Mouse (Mus musculus) stomach, embryonic 15.5 days (tissue): ENCODE data around the gene Cxcr3. TPM values are rescaled to one million over a fixed set of nuclear protein-coding genes. Genes with fewer than 3 reads are reported as not detected.

Experiments
- ATAC-seq: fragments of 200-750 bp; cut with Nextera tagmentation; 2 replicates; pipeline ENCODE4 v1.8.0; 2017; ENCODE audit warnings: low read depth, moderate number of reproducible peaks, moderate TSS enrichment; ENCODE audit not compliant: insufficient read depth, low FRiP score
- H3K27ac ChIP-seq: fragments of 300-500 bp; sonication (generic); 2 replicates; pipeline ENCODE4 v1.5.1; 2015; ENCODE audit warnings: mild to moderate bottlenecking, inconsistent platforms
- H3K27me3 ChIP-seq: fragments of 300-500 bp; sonication (generic); replicated peaks from 2 replicates; pipeline ENCODE4 v1.6.1; 2015; ENCODE audit warnings: inconsistent platforms
- H3K36me3 ChIP-seq: fragments of 300-500 bp; sonication (generic); 2 replicates; pipeline ENCODE4 v1.6.1; 2015; ENCODE audit warnings: inconsistent platforms
- H3K4me1 ChIP-seq: fragments of 300-500 bp; sonication (generic); 2 replicates; pipeline ENCODE4 v1.6.1; 2015; ENCODE audit warnings: inconsistent platforms
- H3K4me2 ChIP-seq: fragments of 300-500 bp; sonication (generic); 2 replicates; pipeline ENCODE4 v1.6.1; 2015; ENCODE audit warnings: mild to moderate bottlenecking, inconsistent platforms
- H3K4me3 ChIP-seq: fragments of 300-500 bp; sonication (generic); replicated peaks from 2 replicates; pipeline ENCODE4 v1.5.1; 2015; ENCODE audit warnings: inconsistent platforms
- H3K9ac ChIP-seq: fragments of 300-500 bp; sonication (generic); 2 replicates; pipeline ENCODE4 v1.6.1; 2015; ENCODE audit warnings: inconsistent platforms
- H3K9me3 ChIP-seq: fragments of 300-500 bp; sonication (generic); 2 replicates; pipeline ENCODE4 v1.6.1; 2016; ENCODE audit warnings: inconsistent platforms
- WGBS: fragments of 180-500 bp; shearing (Covaris S2); methylation state at CpG from one replicate; pipeline ENCODE4 v1.1.7; 2015; 5-methylcytosine and 5-hydroxymethylcytosine counted together
- polyA plus RNA-seq: library from polyadenylated mRNA; unstranded; fragments of >200 nt; fragmentation: Nextera tagmentation; extraction: Ambion mirVana; gene quantifications from 2 replicates; pipeline ENCODE4 v1.2.1, GENCODE M21; 2015

Cxcr3 gene
- polyA plus RNA-seq, 1 experiment from 2014 or later = 0.46 TPM

DNA sequence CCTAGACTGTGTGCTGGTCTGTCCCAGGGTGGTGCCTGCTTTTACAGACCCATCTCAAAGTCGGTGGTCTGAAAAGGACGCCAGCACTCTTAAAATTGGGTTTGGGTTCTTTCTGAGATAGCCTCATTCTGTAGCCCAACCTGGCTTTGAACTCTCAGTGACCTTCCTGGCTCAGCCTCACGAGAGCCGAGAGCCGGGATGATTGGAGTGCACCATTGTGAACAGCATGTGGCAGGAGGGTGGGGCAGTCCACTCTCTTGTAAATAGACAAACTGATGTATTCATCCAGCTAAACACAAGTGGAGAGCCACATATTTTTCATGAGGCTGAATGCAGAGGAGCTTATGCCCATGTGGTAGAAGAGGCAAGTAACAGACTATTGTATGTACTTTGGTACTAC, 912 bp upstream of the Cxcr3 start:
- no peaks in the 10 kb centered on the region for H3K4me1 ChIP-seq
- no peaks in the 10 kb centered on the region for H3K36me3 ChIP-seq
- H3K9me3 ChIP-seq = no peaks in the 10 kb centered on the region
- H3K27ac ChIP-seq = no peak overlapping the region
- WGBS = 66% methylated on average over 5 of the region's 5 CpGs
- H3K27me3 ChIP-seq = 0 out of 2 replicates have a peak, but pooled peaks cover 2% of the 10 kb centered on the region
- H3K4me2 ChIP-seq = no peak overlapping the region
- H3K9ac ChIP-seq = no peak overlapping the region
- H3K4me3 ChIP-seq = no peak overlapping the region
- no peak for ATAC-seq

- whole genome bisulfite sequencing = 76% methylated on average over 3 of the region's 3 CpGs
- Histone ChIP-seq H3K4me1 (no peaks in the 10 kb centered on the region), H3K27ac (no peak overlapping the region), H3K36me3 (no peaks in the 10 kb centered on the region), H3K9ac (no peak overlapping the region), H3K27me3 (no peaks in the 10 kb centered on the region), H3K9me3 (no peaks in the 10 kb centered on the region), H3K4me2 (no peak overlapping the region), H3K4me3 (no peak overlapping the region)
- ATAC-seq = no peak
Observed at GRCm38 (mm10) chrX:101733288-101733687, 781 bp downstream of the Cxcr3 start.

GRCm38 (mm10) chrX:101732644-101733043, 1.4 kb downstream of the Cxcr3 start:
- 73% methylated on average over 12 of the region's 12 CpGs for WGBS
- H3K4me3 ChIP-seq = no peak overlapping the region

DNA sequence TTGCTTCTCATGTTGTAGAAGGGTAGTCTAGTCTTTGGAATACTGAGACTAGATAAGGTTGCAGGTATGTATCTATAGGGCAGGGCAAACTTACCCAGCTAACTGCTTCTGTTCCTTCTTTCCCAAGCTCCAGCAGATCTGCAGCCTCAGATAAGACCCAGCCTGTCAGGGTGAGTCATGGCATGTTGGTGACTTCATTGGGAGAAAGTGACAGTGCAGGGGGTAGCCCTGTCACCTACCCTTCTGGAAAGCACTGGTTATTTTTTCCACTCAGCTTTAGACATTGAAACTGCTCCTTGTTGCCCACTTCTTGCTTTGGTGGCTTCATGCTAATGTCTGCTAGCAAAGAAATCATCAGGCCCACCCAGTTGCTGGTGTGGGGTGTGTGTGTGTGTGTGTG, 4.1 kb downstream of the Cxcr3 start:
- H3K36me3 ChIP-seq = no peaks in the 10 kb centered on the region
- H3K27me3 ChIP-seq = no peaks in the 10 kb centered on the region
- H3K4me1 ChIP-seq = no peaks in the 10 kb centered on the region
- no peak for ATAC-seq
- H3K9me3 ChIP-seq = no peaks in the 10 kb centered on the region
- no peak overlapping the region for H3K4me3 ChIP-seq
- no peak overlapping the region for H3K4me2 ChIP-seq
- no peak overlapping the region for H3K9ac ChIP-seq
- no peak overlapping the region for H3K27ac ChIP-seq

More at GRCm38 (mm10) chrX:101732644-101733043, 1.4 kb downstream of the Cxcr3 start:
- Histone ChIP-seq H3K27me3 (no peaks in the 10 kb centered on the region), H3K4me1 (no peaks in the 10 kb centered on the region), H3K4me2 (no peak overlapping the region), H3K9me3 (no peaks in the 10 kb centered on the region), H3K27ac (no peak overlapping the region), H3K36me3 (no peaks in the 10 kb centered on the region), H3K9ac (no peak overlapping the region)
- ATAC-seq = no peak

GRCm38 (mm10) chrX:101720401-101720800, 13.7 kb downstream of the Cxcr3 start:
- no peak for ATAC-seq
- no peaks in the 10 kb centered on the region for H3K4me1 ChIP-seq

GRCm38 (mm10) chrX:101705111-101705510, 29.0 kb downstream of the Cxcr3 start:
- ATAC-seq = no peak
- no peaks in the 10 kb centered on the region for H3K4me1 ChIP-seq
- no peak overlapping the region for H3K4me2 ChIP-seq
- WGBS = 70% methylated on average over 7 of the region's 7 CpGs
- no peaks in the 10 kb centered on the region for H3K9me3 ChIP-seq
- H3K27me3 ChIP-seq = no peaks in the 10 kb centered on the region
- H3K4me3 ChIP-seq = no peak overlapping the region
- H3K36me3 ChIP-seq = no peaks in the 10 kb centered on the region
- no peak overlapping the region for H3K9ac ChIP-seq
- no peak overlapping the region for H3K27ac ChIP-seq

More at GRCm38 (mm10) chrX:101720401-101720800, 13.7 kb downstream of the Cxcr3 start:
- no peaks in the 10 kb centered on the region for H3K9me3 ChIP-seq
- H3K36me3 ChIP-seq = no peaks in the 10 kb centered on the region
- 81% methylated on average over 1 of the region's 1 CpGs for WGBS
- no peak overlapping the region for H3K4me3 ChIP-seq
- H3K9ac ChIP-seq = no peak overlapping the region
- H3K4me2 ChIP-seq = no peak overlapping the region
- H3K27ac ChIP-seq = no peak overlapping the region
- no peaks in the 10 kb centered on the region for H3K27me3 ChIP-seq

GRCm38 (mm10) chrX:101698232-101698631, 35.8 kb downstream of the Cxcr3 start:
- Histone ChIP-seq H3K4me2 (no peak overlapping the region), H3K9me3 (no peaks in the 10 kb centered on the region), H3K27ac (no peak overlapping the region), H3K4me1 (no peaks in the 10 kb centered on the region), H3K9ac (no peak overlapping the region), H3K27me3 (no peaks in the 10 kb centered on the region), H3K36me3 (no peaks in the 10 kb centered on the region), H3K4me3 (no peak overlapping the region)
- no peak for ATAC-seq
- 71% methylated on average over 23 of the region's 23 CpGs for WGBS

GRCm38 (mm10) chrX:101697537-101697936, 36.5 kb downstream of the Cxcr3 start:
- H3K4me2 ChIP-seq = no peak overlapping the region
- no peak for ATAC-seq
- H3K9me3 ChIP-seq = no peaks in the 10 kb centered on the region
- H3K36me3 ChIP-seq = no peaks in the 10 kb centered on the region
- no peaks in the 10 kb centered on the region for H3K27me3 ChIP-seq
- H3K4me1 ChIP-seq = no peaks in the 10 kb centered on the region
- H3K9ac ChIP-seq = no peak overlapping the region
- WGBS = 64% methylated on average over 54 of the region's 54 CpGs
- H3K27ac ChIP-seq = no peak overlapping the region
- no peak overlapping the region for H3K4me3 ChIP-seq

DNA sequence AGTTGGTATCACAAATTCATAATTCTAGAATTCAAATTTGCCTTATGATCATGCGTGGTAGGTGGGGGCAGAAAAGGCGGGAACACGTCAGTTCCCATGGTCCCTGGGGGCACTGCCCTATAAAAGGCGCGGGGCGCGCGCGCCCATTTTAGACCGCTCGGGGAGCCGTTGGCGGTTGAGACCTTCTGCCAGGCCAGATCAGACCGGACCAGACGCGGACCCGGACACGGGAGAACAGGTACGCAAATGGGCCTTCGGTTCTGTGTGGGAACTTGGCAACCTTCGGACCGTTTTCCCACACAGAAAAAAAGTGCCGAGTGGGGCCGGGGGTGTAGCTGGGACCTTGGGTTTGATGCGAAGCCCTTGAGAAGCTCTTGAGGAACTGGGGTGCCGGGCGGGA, 38.4 kb downstream of the Cxcr3 start:
- ATAC-seq = no peak
- Histone ChIP-seq H3K4me2 (no peak overlapping the region), H3K4me1 (no peaks in the 10 kb centered on the region), H3K36me3 (no peaks in the 10 kb centered on the region), H3K9ac (no peak overlapping the region), H3K9me3 (no peaks in the 10 kb centered on the region), H3K27me3 (no peaks in the 10 kb centered on the region), H3K27ac (no peak overlapping the region), H3K4me3 (no peak overlapping the region)
- WGBS = 91% methylated on average over 27 of the region's 27 CpGs

Other genes with a start within 250 kb of the Cxcr3 start
- gene Taf1, start 201.5 kb downstream of the Cxcr3 start, polyA plus RNA-seq = 11.9 and 13.7 TPM in 2 replicates
- gene Ogt, start 94.2 kb downstream of the Cxcr3 start, polyA plus RNA-seq = 132 and 136 TPM in 2 replicates
- gene Gm4779, start 60.2 kb upstream of the Cxcr3 start, polyA plus RNA-seq = 0.19 and 0.35 TPM in 2 replicates
- 0.24 TPM in 1 of 2 replicates, not detected in the other for gene 8030474K03Rik, start 60.4 kb upstream of the Cxcr3 start, polyA plus RNA-seq
- 10.5 and 15.3 TPM in 2 replicates for gene Nhsl2, start 115.1 kb upstream of the Cxcr3 start, polyA plus RNA-seq